Mouse (Mus musculus) T-helper 2 cell (primary cell): ENCODE data around the gene Vmn2r17.

Source experiments
- in situ Hi-C: fragments of 300-600 bp; cut with MboI, MseI; formaldehyde crosslinking; loops from one replicate; pipeline ENCODE4 v1.15.1; 2025; ENCODE audit warnings: high pct_unique_total_duplicates

Gene Vmn2r17

GRCm38 (mm10) chr5:109419388-109419787 is at the start of gene Vmn2r17:
Vmn2r17 (plus strand) TSS chr5:109419688.
- in situ Hi-C loops = no loop called here

GRCm38 (mm10) chr5:109466576-109467506 is 47.4 kb downstream of the Vmn2r17 start:
- in situ Hi-C loops = no loop called here

GRCm38 (mm10) chr5:109506729-109507128 is 87.2 kb downstream of the Vmn2r17 start:
- in situ Hi-C loops = no loop called here
